Mouse (Mus musculus) spleen, adult 2 months (tissue): ENCODE measurements around the gene Slc10a1.

ENCODE experiments used
- CTCF ChIP-seq: fragments of 200-500 bp; IDR thresholded peaks from 2 replicates; pipeline ENCODE4 v1.5.1; 2011; ENCODE audit warnings: mild to moderate bottlenecking, inconsistent platforms; ENCODE audit not compliant: insufficient read depth, insufficient read length, insufficient replicate concordance; ENCODE audit errors: extremely low read depth
- POLR2A ChIP-seq: fragments of 200-500 bp; IDR thresholded peaks from 2 replicates; pipeline ENCODE4 v1.6.1; 2011; ENCODE audit warnings: low read depth, low read length, inconsistent platforms

DNA sequence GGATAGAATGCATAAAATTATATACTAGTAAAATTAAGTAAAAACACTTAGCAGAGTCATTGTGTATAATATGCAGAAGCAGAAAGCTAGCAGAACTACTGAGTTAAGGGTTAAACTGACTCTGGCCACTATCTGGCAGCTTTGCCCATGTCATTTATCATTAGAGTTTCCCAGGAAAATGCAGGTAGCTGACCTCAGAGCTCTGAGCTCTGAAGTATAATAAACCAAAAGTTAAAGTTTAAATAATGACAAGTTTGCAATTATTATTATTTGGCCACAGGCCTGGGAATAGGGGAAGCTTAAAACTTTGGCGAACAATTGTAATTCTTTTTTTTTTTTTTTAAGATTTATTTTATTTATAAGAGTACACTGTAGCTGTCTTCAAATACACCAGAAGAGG is 35.6 kb downstream of the Slc10a1 start:
- no peak for TF ChIP-seq CTCF
- no peak for TF ChIP-seq POLR2A
